ENCODE assay signal across 17 mouse cellular contexts in the genomic region with DNA sequence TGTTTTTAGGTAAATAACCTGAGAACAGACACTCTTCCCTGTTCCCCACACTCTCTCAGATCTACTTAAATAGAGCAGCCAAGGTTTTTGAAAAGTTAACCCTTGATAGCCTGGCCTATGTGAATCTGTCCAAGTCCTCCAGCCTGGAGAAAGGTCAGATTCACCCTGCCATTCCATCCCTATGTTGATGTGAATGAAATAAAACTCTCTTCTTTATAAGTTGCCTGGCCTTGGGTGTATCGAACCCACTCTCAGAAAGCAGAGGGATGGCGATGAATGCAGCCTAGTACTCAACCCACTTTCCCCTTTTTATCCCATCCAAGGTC. TPM values are rescaled to one million over a fixed set of nuclear protein-coding genes. Genes with fewer than 3 reads are reported as not detected.
DNase-seq lines count a peak whose midpoint lies in the region; ATAC-seq and TF ChIP-seq lines count a peak whose summit lies in the region.
"Had no signal": no experiment of that assay in that cellular context is flagged by ENCODE, and none has a peak within 500 bp of the region (broad histone marks: within the 10 kb centered on the region; RNA-seq: fewer than 3 reads in every experiment).

No protein-coding gene starts in this region.

- H3K9me3 ChIP-seq in forebrain, embryonic 10.5 days = no peaks in the 10 kb centered on the region
- H3K9me3 ChIP-seq in forebrain, embryonic 12.5 days = no peaks in the 10 kb centered on the region
- H3K9me3 ChIP-seq in heart, embryonic 16.5 days (replicated peaks; ENCODE audit: control insufficient read depth, low read length) = no peaks in the 10 kb centered on the region
- no peaks in the 10 kb centered on the region for H3K9me3 ChIP-seq in midbrain, embryonic 13.5 days
- H3K9me3 ChIP-seq in midbrain, postnatal 0 days (ENCODE audit: low read length) = no peaks in the 10 kb centered on the region
- no peaks in the 10 kb centered on the region for H3K9me3 ChIP-seq in hindbrain, embryonic 12.5 days (replicated peaks)
- H3K9me3 ChIP-seq: hindbrain, embryonic 10.5 days had no signal

- H3K4me3 ChIP-seq in forebrain, embryonic 10.5 days = no peak overlapping the region
- H3K4me3 ChIP-seq in forebrain, embryonic 12.5 days (replicated peaks) = no peak overlapping the region
- H3K4me3 ChIP-seq in heart, embryonic 16.5 days (ENCODE audit: low read length) = no peak overlapping the region
- H3K4me3 ChIP-seq in midbrain, embryonic 13.5 days (replicated peaks) = no peak overlapping the region
- no peak overlapping the region for H3K4me3 ChIP-seq in midbrain, postnatal 0 days (ENCODE audit: low read depth, low read length)
- no peak overlapping the region for H3K4me3 ChIP-seq in hindbrain, embryonic 12.5 days
- H3K4me3 ChIP-seq: hindbrain, embryonic 10.5 days; left cerebral cortex, adult 2 months had no signal

- H3K9ac ChIP-seq in forebrain, embryonic 12.5 days = no peak overlapping the region
- no peak overlapping the region for H3K9ac ChIP-seq in heart, embryonic 16.5 days (ENCODE audit: low read length)
- no peak overlapping the region for H3K9ac ChIP-seq in midbrain, embryonic 13.5 days (replicated peaks)
- no peak overlapping the region for H3K9ac ChIP-seq in midbrain, postnatal 0 days (replicated peaks; ENCODE audit: low read length, poor library complexity, severe bottlenecking)
- H3K9ac ChIP-seq in hindbrain, embryonic 12.5 days = no peak overlapping the region
- H3K9ac ChIP-seq: forebrain, postnatal 0 days had no signal

- TF ChIP-seq CTCF in midbrain, postnatal 0 days (IDR thresholded peaks at IDR 0.05) = no peak

- H3K27me3 ChIP-seq in forebrain, embryonic 10.5 days (ENCODE audit: poor library complexity, severe bottlenecking) = no peaks in the 10 kb centered on the region
- H3K27me3 ChIP-seq in forebrain, embryonic 12.5 days = no peaks in the 10 kb centered on the region
- H3K27me3 ChIP-seq in heart, embryonic 16.5 days (ENCODE audit: control insufficient read depth, insufficient read depth, low read length) = no peaks in the 10 kb centered on the region
- H3K27me3 ChIP-seq in midbrain, embryonic 13.5 days = no peaks in the 10 kb centered on the region
- H3K27me3 ChIP-seq in midbrain, postnatal 0 days (ENCODE audit: insufficient read depth, low read length) = no peaks in the 10 kb centered on the region
- H3K27me3 ChIP-seq in hindbrain, embryonic 12.5 days = no peaks in the 10 kb centered on the region

- H3K4me2 ChIP-seq in forebrain, embryonic 12.5 days = no peak overlapping the region
- H3K4me2 ChIP-seq in heart, embryonic 16.5 days (ENCODE audit: low read depth, low read length) = no peak overlapping the region; the same call in 1 of the 2 replicates
- no peak overlapping the region for H3K4me2 ChIP-seq in midbrain, embryonic 13.5 days (replicated peaks)
- no peak overlapping the region for H3K4me2 ChIP-seq in midbrain, postnatal 0 days (ENCODE audit: low read depth, low read length, poor library complexity, severe bottlenecking)
- H3K4me2 ChIP-seq in hindbrain, embryonic 12.5 days (replicated peaks) = no peak overlapping the region

- DNase-seq in forebrain, embryonic 10.5 days (ENCODE audit: extremely low spot score, low spot score) = no peak
- no peak for DNase-seq in heart, postnatal 10 days
- no peak for DNase-seq in midbrain, postnatal 0 days (ENCODE audit: low spot score)
- no peak for DNase-seq in left cerebral cortex, postnatal 10 days (ENCODE audit: extremely low spot score in 1 of 2, low spot score in 2 of 2)
- DNase-seq: adrenal gland, adult 8-10 months; gastrocnemius, postnatal 10 days had no signal

- no peaks in the 10 kb centered on the region for H3K36me3 ChIP-seq in forebrain, embryonic 10.5 days (replicated peaks)
- no peaks in the 10 kb centered on the region for H3K36me3 ChIP-seq in forebrain, embryonic 12.5 days (replicated peaks)
- no peaks in the 10 kb centered on the region for H3K36me3 ChIP-seq in heart, embryonic 16.5 days (ENCODE audit: control insufficient read depth, insufficient read depth)
- H3K36me3 ChIP-seq in midbrain, embryonic 13.5 days = no peaks in the 10 kb centered on the region
- no peaks in the 10 kb centered on the region for H3K36me3 ChIP-seq in midbrain, postnatal 0 days (ENCODE audit: insufficient read depth, low read length)
- no peaks in the 10 kb centered on the region for H3K36me3 ChIP-seq in hindbrain, embryonic 12.5 days
- H3K36me3 ChIP-seq: hindbrain, embryonic 10.5 days had no signal

- no peak for ATAC-seq in forebrain, embryonic 12.5 days (ENCODE audit: low FRiP score)
- ATAC-seq in heart, embryonic 16.5 days (replicated peaks; ENCODE audit: extremely low read depth, insufficient read depth, low FRiP score) = no peak
- no peak for ATAC-seq in midbrain, embryonic 13.5 days
- no peak for ATAC-seq in midbrain, postnatal 0 days (ENCODE audit: low FRiP score)
- ATAC-seq in hindbrain, embryonic 12.5 days (ENCODE audit: low FRiP score) = no peak
- ATAC-seq: inflammation-experienced regulatory T-cells, adult 6 months had no signal

- WGBS in forebrain, embryonic 10.5 days = 89% methylated on average over 2 of the region's 2 CpGs
- 92% methylated on average over 2 of the region's 2 CpGs for WGBS in forebrain, embryonic 12.5 days
- 100% methylated on average over 2 of the region's 2 CpGs for WGBS in heart, embryonic 16.5 days
- 95% methylated on average over 2 of the region's 2 CpGs for WGBS in midbrain, embryonic 13.5 days
- WGBS in midbrain, postnatal 0 days = 94% methylated on average over 2 of the region's 2 CpGs
- 96% methylated on average over 2 of the region's 2 CpGs for WGBS in hindbrain, embryonic 12.5 days

- intact Hi-C loops in heart, postnatal 10 days (cut with DNase I) = no loop called here
- intact Hi-C loops in left cerebral cortex, postnatal 10 days (cut with DNase I) = no loop called here

- H3K4me1 ChIP-seq in forebrain, embryonic 10.5 days = peaks cover 46% of the 10 kb centered on the region
- peaks cover 31% of the 10 kb centered on the region for H3K4me1 ChIP-seq in forebrain, embryonic 12.5 days
- H3K4me1 ChIP-seq in heart, embryonic 16.5 days (ENCODE audit: control insufficient read depth, insufficient read depth, low read length) = peaks cover 8% of the 10 kb centered on the region; the same call in 1 of the 2 replicates
- H3K4me1 ChIP-seq in midbrain, embryonic 13.5 days (replicated peaks) = peaks cover 29% of the 10 kb centered on the region
- H3K4me1 ChIP-seq in midbrain, postnatal 0 days (ENCODE audit: insufficient read depth, low read length) = no peaks in the 10 kb centered on the region; the same call in 1 of the 2 replicates
- H3K4me1 ChIP-seq in hindbrain, embryonic 12.5 days = peaks cover 20% of the 10 kb centered on the region

- H3K27ac ChIP-seq in forebrain, embryonic 10.5 days = peak overlapping the region; percentile 51
- H3K27ac ChIP-seq in forebrain, embryonic 12.5 days = no peak overlapping the region
- H3K27ac ChIP-seq in heart, embryonic 16.5 days (ENCODE audit: low read length) = peak overlapping the region; percentile 24
- peak overlapping the region; percentile 25; the same call in 1 of the 2 replicates for H3K27ac ChIP-seq in midbrain, embryonic 13.5 days
- no peak overlapping the region for H3K27ac ChIP-seq in midbrain, postnatal 0 days (ENCODE audit: low read depth, low read length)
- no peak overlapping the region for H3K27ac ChIP-seq in hindbrain, embryonic 12.5 days
- H3K27ac ChIP-seq: layer of hippocampus, adult 2 months; left cerebral cortex, adult 2 months had no signal

RNA-seq across cellular contexts. Expression of a gene that starts 32.7 kb away (rescaled TPM):
- 3.6 and 3.9 TPM in 2 replicates for polyA plus RNA-seq in forebrain, embryonic 10.5 days (2016; fragmentation: Nextera tagmentation; extraction: Ambion mirVana)
- polyA plus RNA-seq in forebrain, embryonic 12.5 days (2016; fragmentation: Nextera tagmentation; extraction: Ambion mirVana) = 11.9 and 13.0 TPM in 2 replicates
- polyA plus RNA-seq in heart, embryonic 16.5 days (2015; fragmentation: Nextera tagmentation; extraction: Ambion mirVana) = 2.6 and 3.2 TPM in 2 replicates
- total RNA-seq in heart, postnatal 10 days (2021) = 1 to 10 TPM; 4.7 to 4.9 TPM
- 13.9 and 14.6 TPM in 2 replicates for polyA plus RNA-seq in midbrain, embryonic 13.5 days (2015; fragmentation: Nextera tagmentation; extraction: Ambion mirVana)
- total RNA-seq in midbrain, postnatal 0 days (2014; rRNA removed) = 5.0 and 6.5 TPM in 2 replicates
- polyA plus RNA-seq in midbrain, postnatal 0 days (2015; fragmentation: Nextera tagmentation; extraction: Ambion mirVana) = 2.6 and 3.0 TPM in 2 replicates
- 19.3 and 22.9 TPM in 2 replicates for polyA plus RNA-seq in hindbrain, embryonic 12.5 days (2016; fragmentation: Nextera tagmentation; extraction: Ambion mirVana)
- 1 to 10 TPM; 1.7 to 1.9 TPM for total RNA-seq in left cerebral cortex, postnatal 10 days (2021)
- total RNA-seq: common myeloid progenitor, adult 5-6 weeks had no signal
- polyA plus RNA-seq: inflammation-experienced regulatory T-cells, adult 6 months; liver, adult 2 months had no signal

Comparison
In these comparisons a context has a peak if more than half of its experiments do, and no peak if none do; other contexts are left out.
1. H3K27ac ChIP-seq: peak in forebrain, embryonic 10.5 days (single experiment), heart, embryonic 16.5 days (single experiment) and midbrain, embryonic 13.5 days (single experiment); none in forebrain, embryonic 12.5 days (single experiment), midbrain, postnatal 0 days (single experiment) and hindbrain, embryonic 12.5 days (single experiment).